Mouse (Mus musculus) retina, postnatal 7 days (tissue): ENCODE measurements around the gene Rarg.

ENCODE experiments used
- DNase-seq: peaks from one replicate; pipeline ENCODE4 v3.0.0-alpha.2; 2012; ENCODE audit warnings: low read depth, low spot score

The Rarg gene

GRCm38 (mm10) chr15:102258076-102258470 lies 756 bp upstream of the Rarg start:
- no peak for DNase-seq

GRCm38 (mm10) chr15:102256431-102257201 lies 701 bp downstream of the Rarg start:
- no peak for DNase-seq

GRCm38 (mm10) chr15:102255547-102256255 lies 1.6 kb downstream of the Rarg start:
- DNase-seq: no peak

- DNase-seq: no peak
These were observed 6.8 kb downstream of the Rarg start for GRCm38 (mm10) chr15:102250521-102250920.

GRCm38 (mm10) chr15:102249967-102250366 lies 7.3 kb downstream of the Rarg start:
- no peak for DNase-seq

- no peak for DNase-seq
These were observed 8.0 kb downstream of the Rarg start for GRCm38 (mm10) chr15:102249251-102249691.

GRCm38 (mm10) chr15:102248812-102249191 lies 8.5 kb downstream of the Rarg start:
- DNase-seq: no peak

- no peak for DNase-seq
These were observed 9.0 kb downstream of the Rarg start for GRCm38 (mm10) chr15:102248131-102248811.

GRCm38 (mm10) chr15:102247252-102248130 lies 9.8 kb downstream of the Rarg start:
- no peak for DNase-seq

GRCm38 (mm10) chr15:102246866-102247251 lies 10.5 kb downstream of the Rarg start:
- peak; percentile 71 for DNase-seq

GRCm38 (mm10) chr15:102245891-102246741 lies 11.2 kb downstream of the Rarg start:
- no peak for DNase-seq

- no peak for DNase-seq
These were observed 11.8 kb downstream of the Rarg start for GRCm38 (mm10) chr15:102245461-102245881.

GRCm38 (mm10) chr15:102244306-102245191 lies 12.8 kb downstream of the Rarg start:
- DNase-seq: no peak

GRCm38 (mm10) chr15:102243229-102244190 lies 13.8 kb downstream of the Rarg start:
- DNase-seq: no peak

GRCm38 (mm10) chr15:102242404-102243228 lies 14.7 kb downstream of the Rarg start:
- no peak for DNase-seq

GRCm38 (mm10) chr15:102240607-102241006 lies 16.7 kb downstream of the Rarg start:
- no peak for DNase-seq

GRCm38 (mm10) chr15:102239851-102240250 lies 17.5 kb downstream of the Rarg start:
- no peak for DNase-seq

- DNase-seq: peak; percentile 80
These were observed 18.1 kb downstream of the Rarg start for GRCm38 (mm10) chr15:102239260-102239590.
